Mouse (Mus musculus): ENCODE measurements around the gene Irs3.
A peak's percentile ranks its signal among the peaks of the same experiment; 100 is the strongest.
"Not testable (repeated sequence)": the region's sequence is repeated elsewhere in the genome, so short reads cannot be mapped to it uniquely, and the experiment has no call there.

Gene Irs3

GRCm38 (mm10) chr5:137623937-137624530 lies 21.5 kb downstream of the Irs3 start:
- no peak for DNase-seq (ENCODE audit: low spot score)

GRCm38 (mm10) chr5:137615347-137615746 lies 30.2 kb downstream of the Irs3 start:
- DNase-seq (ENCODE audit: low spot score): no peak

- not testable (repeated sequence) for DNase-seq (ENCODE audit: low spot score)
Observed at GRCm38 (mm10) chr5:137614921-137615320, 30.6 kb downstream of the Irs3 start.

GRCm38 (mm10) chr5:137613550-137613949 lies 32.0 kb downstream of the Irs3 start, which contains the start of gene Pcolce:
Gene Pcolce (minus strand): TSS chr5:137613784.
- DNase-seq (ENCODE audit: low spot score): peak; percentile 58

- no peak for DNase-seq (ENCODE audit: low spot score)
Observed at GRCm38 (mm10) chr5:137613076-137613475, 32.4 kb downstream of the Irs3 start.

GRCm38 (mm10) chr5:137611245-137611602 lies 34.3 kb downstream of the Irs3 start:
- peak; percentile 69 for DNase-seq (ENCODE audit: low spot score)

GRCm38 (mm10) chr5:137610548-137611244 lies 34.8 kb downstream of the Irs3 start:
- peak; percentile 81 for DNase-seq (ENCODE audit: low spot score)

GRCm38 (mm10) chr5:137610056-137610455 lies 35.5 kb downstream of the Irs3 start:
- no peak for DNase-seq (ENCODE audit: low spot score)

- no peak for DNase-seq (ENCODE audit: low spot score)
Observed at GRCm38 (mm10) chr5:137609292-137609691, 36.2 kb downstream of the Irs3 start.

GRCm38 (mm10) chr5:137608654-137609190 lies 36.8 kb downstream of the Irs3 start:
- DNase-seq (ENCODE audit: low spot score): no peak

GRCm38 (mm10) chr5:137607860-137608653 lies 37.5 kb downstream of the Irs3 start:
- DNase-seq (ENCODE audit: low spot score): no peak

- no peak for DNase-seq (ENCODE audit: low spot score)
Observed at GRCm38 (mm10) chr5:137601365-137601729, 44.2 kb downstream of the Irs3 start.

GRCm38 (mm10) chr5:137600619-137601364 lies 44.7 kb downstream of the Irs3 start, which contains the start of gene Mospd3:
Gene Mospd3 (minus strand): TSS chr5:137601058.
- peak; percentile 96 for DNase-seq (ENCODE audit: low spot score)

GRCm38 (mm10) chr5:137600281-137600618 lies 45.3 kb downstream of the Irs3 start:
- no peak for DNase-seq (ENCODE audit: low spot score)

GRCm38 (mm10) chr5:137599600-137599999 lies 45.9 kb downstream of the Irs3 start:
- DNase-seq (ENCODE audit: low spot score): no peak

- DNase-seq (ENCODE audit: low spot score): no peak
Observed at GRCm38 (mm10) chr5:137598100-137598826, 47.3 kb downstream of the Irs3 start.

GRCm38 (mm10) chr5:137597625-137598024 lies 47.9 kb downstream of the Irs3 start:
- DNase-seq (ENCODE audit: low spot score): no peak

GRCm38 (mm10) chr5:137596601-137597261 lies 48.8 kb downstream of the Irs3 start:
- DNase-seq (ENCODE audit: low spot score): no peak

GRCm38 (mm10) chr5:137595921-137596320 lies 49.6 kb downstream of the Irs3 start:
- DNase-seq (ENCODE audit: low spot score): no peak

All from ovary, postnatal 36 days (tissue).